Mouse (Mus musculus): ENCODE measurements around the gene Arhgdib.

Gene Arhgdib

DNA sequence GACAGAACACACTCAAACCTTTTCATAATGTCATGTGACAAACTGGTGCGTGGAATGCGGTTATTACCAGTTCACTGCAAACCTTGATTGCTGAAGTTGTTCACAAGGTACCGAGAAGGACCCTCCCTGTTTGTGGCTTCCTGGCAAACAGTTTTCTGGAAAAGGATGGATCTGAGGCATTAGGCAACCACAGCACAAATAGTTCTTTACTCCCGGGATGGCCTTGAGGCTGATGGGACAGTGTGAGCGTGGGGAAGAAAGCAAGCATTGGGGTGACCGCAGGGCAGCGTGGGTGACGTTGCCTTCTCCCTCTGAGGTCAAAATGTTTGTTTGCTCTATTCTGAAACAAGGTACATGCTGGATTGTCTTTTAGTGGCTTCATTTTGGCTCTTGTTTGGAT is 13.0 kb upstream of the Arhgdib start:
- in situ Hi-C loops (cut with MboI; ENCODE audit: unreplicated experiment in 2 of 2), result no loop called here

DNA sequence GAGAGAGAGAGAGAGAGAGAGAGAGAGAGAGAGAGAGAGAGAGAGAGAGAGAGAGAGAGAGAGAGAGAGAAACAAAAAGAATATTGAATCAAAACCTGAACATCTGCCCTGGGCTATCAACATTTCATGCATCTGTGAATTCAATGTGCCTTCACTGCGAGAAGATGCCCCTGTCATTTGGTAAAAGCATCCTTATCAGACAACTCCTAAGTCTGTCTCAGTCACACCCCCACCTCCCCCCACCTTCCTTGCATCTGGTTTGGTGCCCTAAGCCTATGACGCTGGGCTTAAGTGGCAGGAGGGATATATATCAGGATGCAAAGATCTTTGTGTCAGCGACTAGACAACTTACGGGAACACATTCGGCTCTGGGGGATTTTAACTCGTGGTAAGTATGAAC is 12.5 kb upstream of the Arhgdib start:
- in situ Hi-C loops (cut with MboI; ENCODE audit: unreplicated experiment in 2 of 2), result no loop called here

DNA sequence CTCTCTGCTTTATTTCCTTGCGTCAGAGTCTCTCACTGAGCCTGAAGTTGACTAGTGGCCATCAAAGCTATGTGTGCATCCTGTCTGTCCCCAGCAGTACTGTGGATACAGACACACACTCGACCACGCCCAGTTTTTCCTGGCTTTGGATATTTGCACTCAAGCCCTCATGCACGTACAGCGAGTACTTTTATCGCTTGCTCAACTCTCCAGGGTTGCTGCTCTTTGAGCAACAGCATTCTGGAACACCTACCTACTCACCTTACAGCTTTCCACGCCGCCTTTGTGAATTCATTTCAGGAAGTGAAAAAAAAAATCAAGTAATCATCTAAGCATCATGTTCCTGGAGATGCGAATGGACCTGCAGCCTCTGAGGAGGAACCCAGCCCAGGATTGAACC is 11.2 kb upstream of the Arhgdib start:
- in situ Hi-C loops (cut with MboI; ENCODE audit: unreplicated experiment in 2 of 2), result no loop called here

DNA sequence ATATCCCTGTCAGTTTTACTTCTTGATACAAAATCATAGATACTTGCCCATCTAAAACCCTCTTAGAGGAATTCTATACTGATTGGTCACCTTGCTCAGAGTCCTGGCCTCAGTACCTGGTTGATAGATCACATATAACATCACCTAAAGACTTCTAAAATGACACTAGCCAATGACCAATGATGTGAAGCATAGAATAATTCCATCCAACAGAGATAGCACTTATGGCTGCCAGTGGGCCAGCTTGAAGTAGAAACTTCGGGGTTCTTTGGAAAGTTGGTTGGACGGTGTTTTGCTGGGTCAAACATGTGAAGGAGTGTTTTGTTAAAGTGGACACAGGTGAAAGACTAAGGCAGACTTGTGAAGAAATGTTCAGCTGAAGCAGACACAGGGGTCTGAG is 8.5 kb upstream of the Arhgdib start:
- in situ Hi-C loops (cut with MboI; ENCODE audit: unreplicated experiment in 2 of 2), result no loop called here

DNA sequence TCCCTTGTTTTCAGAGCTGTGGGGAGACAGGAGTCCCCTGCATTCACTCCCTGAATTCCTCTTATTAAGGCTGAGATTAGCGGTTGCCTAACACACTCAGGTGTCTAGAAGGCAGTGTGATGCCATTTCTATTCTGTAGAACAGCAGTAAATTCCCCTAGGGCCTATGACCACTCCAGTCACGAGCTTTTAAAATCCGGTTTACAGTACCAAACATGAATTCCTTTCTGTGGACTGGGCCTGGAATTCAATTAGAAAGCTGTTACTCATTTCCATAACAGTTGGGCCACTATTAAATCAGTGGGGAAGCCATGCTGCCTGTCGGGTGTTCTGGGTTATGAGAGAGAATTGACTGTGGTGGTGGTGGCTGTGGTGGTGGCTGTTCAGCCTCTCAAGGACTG is 6.0 kb upstream of the Arhgdib start:
- in situ Hi-C loops (cut with MboI; ENCODE audit: unreplicated experiment in 2 of 2), result loop anchor here (25.0 kb wide), 3 partner anchors 485 to 2010 kb away; no protein-coding TSS in a partner anchor

DNA sequence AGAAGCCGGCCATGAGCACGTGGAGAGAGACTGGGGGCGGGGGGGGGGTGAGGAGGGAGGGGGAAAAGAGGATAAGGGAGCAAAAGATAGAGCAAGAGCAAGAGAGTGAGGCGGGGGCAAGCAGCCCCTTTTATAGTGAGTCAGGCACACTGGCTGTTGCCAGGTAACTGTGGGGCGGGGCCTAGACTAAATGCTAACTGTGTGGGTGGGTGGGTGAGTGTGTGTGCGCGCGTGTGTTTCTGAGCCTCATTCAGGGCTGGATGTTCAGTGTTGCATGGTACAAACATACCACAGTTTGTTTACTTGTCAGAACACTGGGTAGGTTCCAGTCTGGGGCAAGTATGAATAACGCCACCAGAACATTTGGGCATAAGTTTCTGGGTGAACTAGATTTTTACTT is 5.2 kb upstream of the Arhgdib start:
- in situ Hi-C loops (cut with MboI; ENCODE audit: unreplicated experiment in 2 of 2), result loop anchor here (25.0 kb wide), 3 partner anchors 485 to 2010 kb away; no protein-coding TSS in a partner anchor

DNA sequence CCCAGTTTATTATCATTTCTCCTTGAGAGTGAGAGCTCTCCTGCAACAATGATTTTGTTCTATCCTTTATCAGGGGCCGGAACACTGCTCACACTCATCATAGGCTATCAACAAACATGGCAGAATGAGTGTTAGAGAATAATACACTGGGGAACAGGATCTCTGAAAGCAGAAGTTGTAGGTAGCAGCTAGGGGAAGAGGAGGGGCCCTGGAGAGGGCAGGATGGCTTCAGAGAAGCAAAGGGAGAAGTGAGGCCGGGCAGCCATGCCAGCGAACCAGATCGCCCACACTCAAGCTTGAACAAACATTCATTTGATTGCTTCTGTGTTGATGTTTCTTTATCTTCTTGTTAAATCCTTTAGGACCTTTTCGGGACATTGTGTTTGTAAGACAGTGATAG is 4.5 kb upstream of the Arhgdib start:
- in situ Hi-C loops (cut with MboI; ENCODE audit: unreplicated experiment in 2 of 2), result loop anchor here (25.0 kb wide), 3 partner anchors 484 to 2009 kb away; no protein-coding TSS in a partner anchor

DNA sequence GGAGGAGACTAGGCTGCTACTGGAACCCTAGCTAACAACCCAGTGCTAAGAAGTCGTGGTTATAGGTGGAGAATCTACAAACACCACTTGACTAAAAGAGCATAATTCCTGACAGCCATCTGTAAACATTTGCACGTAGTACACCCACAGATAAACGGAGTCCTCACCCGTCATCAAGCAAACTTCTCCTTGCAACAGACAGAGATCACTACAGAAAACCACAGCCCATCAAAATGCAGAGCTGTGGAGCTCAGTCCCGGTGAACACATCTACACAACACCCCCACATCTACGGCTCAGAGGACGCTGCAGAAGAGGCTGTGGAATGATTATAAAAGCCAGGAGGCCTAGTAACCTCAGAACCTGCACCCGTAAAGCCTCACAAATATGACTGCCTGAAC is 2.8 kb upstream of the Arhgdib start:
- in situ Hi-C loops (cut with MboI; ENCODE audit: unreplicated experiment in 2 of 2), result loop anchor here (25.0 kb wide), 3 partner anchors 482 to 2007 kb away; no protein-coding TSS in a partner anchor

DNA sequence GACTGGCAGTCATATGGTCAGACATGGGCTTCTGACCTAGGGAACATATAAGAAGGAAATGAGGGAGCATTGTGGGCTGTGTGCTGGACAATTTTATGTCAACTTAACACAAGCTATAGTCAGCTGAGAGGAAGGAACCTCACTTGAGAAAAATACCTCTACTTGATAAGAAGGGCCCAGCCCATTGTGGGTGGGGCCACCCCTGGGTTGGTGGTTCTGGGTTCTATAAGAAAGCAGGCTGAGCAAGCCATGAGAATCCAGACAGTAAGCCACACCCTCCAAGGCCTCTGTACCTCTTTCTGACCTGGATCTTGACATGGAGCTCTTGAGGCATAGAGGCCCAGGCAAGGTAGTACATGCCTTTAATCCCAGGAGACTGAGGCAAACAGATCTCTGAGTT is 1.7 kb upstream of the Arhgdib start:
- in situ Hi-C loops (cut with MboI; ENCODE audit: unreplicated experiment in 2 of 2), result loop anchor here (25.0 kb wide), 3 partner anchors 481 to 2006 kb away; no protein-coding TSS in a partner anchor

DNA sequence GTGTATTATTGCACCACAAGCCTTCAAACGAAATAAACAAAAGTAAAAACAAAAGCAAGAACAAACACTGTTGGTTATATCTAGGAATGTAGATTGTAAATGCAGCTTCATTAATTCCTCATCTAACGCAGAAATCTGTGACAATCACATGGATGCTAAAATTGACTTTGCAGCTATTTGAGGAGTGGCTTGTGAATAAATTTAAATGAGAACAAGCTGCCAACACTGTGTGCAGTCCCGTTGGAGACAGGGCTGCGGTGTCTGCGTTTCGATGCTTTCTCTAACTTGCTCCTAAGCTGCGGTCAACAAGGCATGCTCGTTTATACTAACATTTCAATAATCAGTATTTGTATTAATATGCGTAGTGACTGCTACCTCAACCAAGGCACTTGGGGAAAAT is 581 bp upstream of the Arhgdib start:
- in situ Hi-C loops (cut with MboI; ENCODE audit: unreplicated experiment in 2 of 2), result loop anchor here (25.0 kb wide), 3 partner anchors 480 to 2005 kb away; no protein-coding TSS in a partner anchor

DNA sequence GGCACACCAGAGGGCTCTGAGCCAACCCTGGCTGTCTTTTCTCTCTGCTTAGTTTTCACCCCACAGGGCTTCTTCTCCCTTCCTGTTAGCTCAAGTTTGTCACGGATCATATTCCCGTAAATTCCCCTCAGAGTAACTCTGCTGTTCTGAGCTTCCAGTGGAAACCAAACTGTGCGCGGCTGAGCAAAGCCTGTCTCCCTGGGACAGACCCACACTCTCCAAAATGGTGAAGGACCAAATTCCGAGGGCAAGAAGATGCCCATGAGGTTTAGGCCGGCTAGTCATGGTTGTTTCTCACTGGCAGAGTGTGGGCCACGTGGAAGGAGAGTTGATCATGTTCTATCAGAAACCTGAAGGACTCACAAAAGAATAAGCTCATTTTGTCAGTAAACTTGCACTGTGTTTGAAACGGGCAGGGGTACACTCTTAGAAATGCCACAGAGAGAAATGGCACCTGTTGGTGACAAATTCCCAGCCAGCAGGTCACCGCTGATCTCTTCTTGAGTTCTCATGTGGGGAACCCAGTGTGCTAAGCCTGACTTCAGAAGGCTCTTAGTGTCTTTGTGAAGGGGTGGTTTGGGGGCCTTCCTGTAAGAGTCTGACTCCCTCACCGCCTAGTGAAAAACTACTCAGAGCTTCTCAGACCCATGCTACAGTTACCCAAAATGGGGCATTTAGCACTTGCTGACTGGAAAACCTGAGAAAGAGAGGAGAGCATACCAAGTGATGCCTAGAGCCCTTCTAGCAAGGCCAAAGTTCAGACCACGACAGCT is 1.3 kb downstream of the Arhgdib start:
- in situ Hi-C loops (cut with MboI; ENCODE audit: unreplicated experiment in 2 of 2), result loop anchor here (25.0 kb wide), 3 partner anchors 478 to 2003 kb away; no protein-coding TSS in a partner anchor

DNA sequence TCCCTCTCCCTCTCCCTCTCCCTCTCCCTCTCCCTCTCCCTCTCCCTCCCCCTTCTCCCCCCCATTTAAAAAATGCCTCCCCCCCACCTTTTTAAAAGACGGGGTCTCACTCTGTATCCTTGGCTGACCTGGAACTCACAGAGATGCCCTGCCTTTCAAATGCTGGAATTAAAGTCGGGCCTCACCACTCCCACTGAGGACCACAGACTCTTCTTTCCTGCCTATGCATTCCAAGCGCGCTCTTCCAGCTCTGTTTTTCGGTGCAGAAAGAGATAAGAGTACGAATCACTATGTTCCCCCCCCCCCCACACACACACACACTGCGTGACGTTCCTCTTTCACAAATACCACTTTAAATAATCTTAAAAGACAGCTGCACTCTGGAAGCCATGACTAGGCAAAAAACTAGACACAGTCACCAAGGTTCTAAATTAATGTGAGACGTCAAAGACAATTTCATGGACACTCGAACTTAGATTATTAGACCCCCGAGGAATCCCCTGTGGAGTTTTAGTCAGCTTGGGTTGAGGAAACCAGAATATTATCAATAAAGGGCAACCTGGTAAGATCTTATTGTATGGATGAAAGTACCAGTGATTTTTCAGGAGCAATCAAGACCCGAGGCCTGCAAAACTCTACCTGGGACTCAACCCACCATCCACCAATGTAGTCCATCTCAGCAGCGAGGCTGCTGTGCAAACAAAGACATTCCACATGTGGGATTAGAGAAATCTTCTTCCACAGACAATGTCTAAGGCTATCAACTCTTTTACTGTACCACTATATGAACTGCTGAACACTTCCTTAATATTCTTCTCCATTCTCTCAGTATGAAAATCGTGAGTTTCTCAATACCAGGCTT is 2.1 kb downstream of the Arhgdib start:
- in situ Hi-C loops (cut with MboI; ENCODE audit: unreplicated experiment in 2 of 2), result loop anchor here (25.0 kb wide), 3 partner anchors 477 to 2002 kb away; no protein-coding TSS in a partner anchor

DNA sequence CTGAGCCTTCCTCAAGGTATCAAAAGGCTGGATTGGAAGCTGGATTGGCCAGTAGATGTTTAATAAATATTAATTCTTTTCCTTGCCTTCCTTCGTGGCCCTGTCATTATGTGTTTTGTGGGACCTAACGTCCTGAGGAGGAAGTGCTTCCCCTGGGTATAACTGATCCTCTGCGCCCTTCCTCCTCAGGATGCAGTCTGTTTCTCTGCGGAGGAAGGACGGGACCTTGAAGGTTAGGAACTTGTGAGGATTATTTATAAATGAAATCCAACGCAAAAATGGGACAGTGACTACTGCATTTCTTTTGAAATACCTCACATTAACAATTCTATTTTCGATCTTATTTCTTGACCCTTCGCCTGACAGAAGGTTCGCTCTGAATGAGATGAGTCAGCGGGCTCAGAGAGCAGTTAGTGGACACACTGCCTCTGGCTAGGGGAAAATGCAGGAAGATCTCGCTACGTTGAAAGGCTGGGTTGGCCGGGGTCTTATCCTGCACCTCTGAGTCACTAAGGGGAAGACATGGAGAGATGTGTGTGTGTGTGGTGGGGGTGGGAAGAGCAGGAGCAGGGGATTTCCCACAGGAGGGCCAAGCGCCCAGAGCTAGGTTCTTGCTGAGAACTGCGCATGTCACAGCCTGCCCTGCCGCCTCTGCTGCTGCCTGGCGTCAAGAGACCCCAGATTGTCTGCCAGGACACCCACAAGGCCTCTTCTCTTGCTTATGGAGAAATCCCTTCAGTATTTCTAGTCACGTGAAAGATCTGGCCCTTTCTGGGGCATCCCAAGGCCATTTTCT is 3.2 kb downstream of the Arhgdib start:
- in situ Hi-C loops (cut with MboI; ENCODE audit: unreplicated experiment in 2 of 2), result loop anchor here (25.0 kb wide), 3 partner anchors 476 to 2001 kb away; no protein-coding TSS in a partner anchor

DNA sequence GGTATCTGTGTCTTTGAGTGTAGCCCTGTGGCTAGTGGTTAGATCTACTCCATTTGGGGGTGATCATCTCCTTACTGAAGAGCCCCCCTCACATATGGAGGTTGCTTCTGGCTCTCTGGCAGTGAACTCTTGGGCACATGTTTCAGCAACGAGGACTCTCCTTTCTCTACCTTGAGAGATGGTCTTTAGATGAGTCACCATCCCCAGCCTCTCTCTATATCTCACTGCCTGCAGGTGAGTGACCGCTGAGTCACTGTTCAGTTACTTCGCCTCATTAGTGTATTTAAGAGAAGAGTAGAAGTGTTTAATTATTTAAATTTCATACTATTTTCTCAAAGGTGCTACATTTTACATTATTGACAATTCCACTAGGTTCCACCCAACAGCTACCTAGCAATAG is 4.6 kb downstream of the Arhgdib start:
- in situ Hi-C loops (cut with MboI; ENCODE audit: unreplicated experiment in 2 of 2), result loop anchor here (25.0 kb wide), 3 partner anchors 475 to 2000 kb away; no protein-coding TSS in a partner anchor

DNA sequence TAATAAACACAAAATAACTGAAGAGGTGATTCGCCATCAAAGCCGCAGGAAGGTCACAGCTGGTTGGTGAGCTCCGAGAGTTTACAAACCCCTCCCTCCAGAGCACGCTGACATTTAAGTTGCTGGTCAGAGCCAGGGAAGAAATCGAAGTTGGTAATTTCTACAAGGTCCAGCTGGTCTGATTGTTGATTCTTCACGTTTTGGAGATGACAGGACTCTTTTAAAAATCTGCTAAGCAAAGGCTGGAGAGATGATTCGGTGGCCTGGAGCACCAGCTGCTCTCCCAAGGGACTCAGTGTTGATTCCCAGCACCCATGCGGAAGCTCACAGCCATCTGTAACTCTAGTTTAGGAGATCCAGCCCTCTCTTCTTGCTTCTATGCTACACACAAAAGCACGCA is 5.3 kb downstream of the Arhgdib start:
- in situ Hi-C loops (cut with MboI; ENCODE audit: unreplicated experiment in 2 of 2), result loop anchor here (25.0 kb wide), 3 partner anchors 474 to 1999 kb away; no protein-coding TSS in a partner anchor

DNA sequence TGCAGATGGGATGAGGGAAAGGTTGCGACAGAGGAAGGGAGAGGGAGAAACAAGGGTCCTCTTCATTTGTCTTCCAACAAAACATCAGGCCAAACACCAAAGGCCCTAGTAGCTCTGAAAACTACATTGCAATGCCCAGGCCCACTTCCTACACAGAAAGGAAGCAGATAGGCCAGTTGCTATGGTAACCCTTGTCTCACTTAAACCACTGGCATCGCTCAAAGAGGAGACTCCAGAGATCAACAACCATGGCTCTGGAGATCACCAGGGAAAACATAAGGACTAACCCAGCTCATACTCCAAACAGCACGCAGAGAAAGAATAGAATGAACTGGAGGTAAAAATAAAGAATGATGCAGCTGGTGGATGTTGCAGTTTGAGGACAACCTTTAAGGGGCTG is 6.5 kb downstream of the Arhgdib start:
- in situ Hi-C loops (cut with MboI; ENCODE audit: unreplicated experiment in 2 of 2), result loop anchor here (25.0 kb wide), 3 partner anchors 473 to 1998 kb away; no protein-coding TSS in a partner anchor

DNA sequence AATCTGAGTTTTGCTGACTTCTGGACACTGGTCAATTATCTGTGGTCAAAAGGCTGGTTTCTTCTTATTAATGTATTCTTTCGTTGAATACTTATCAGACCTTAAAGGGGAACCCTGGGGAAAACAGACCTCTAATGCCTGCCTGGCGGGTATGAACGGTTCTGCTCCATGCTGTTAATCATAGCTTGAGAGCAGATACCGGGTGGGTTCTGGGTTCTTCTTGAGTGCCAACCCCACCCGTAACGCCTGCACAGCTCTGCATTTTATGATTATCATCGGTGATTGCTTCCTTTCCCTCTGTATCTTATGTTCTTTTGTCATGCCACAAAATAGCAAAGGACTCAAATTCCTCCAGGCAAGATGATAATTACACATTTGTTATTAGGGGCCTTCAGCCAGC is 7.6 kb downstream of the Arhgdib start:
- in situ Hi-C loops (cut with MboI; ENCODE audit: unreplicated experiment in 2 of 2), result loop anchor here (5.0 to 25.0 kb wide), 5 partner anchors 33 to 1997 kb away; partner anchors contain the start of gene Art4 (in 1 of the 2)

DNA sequence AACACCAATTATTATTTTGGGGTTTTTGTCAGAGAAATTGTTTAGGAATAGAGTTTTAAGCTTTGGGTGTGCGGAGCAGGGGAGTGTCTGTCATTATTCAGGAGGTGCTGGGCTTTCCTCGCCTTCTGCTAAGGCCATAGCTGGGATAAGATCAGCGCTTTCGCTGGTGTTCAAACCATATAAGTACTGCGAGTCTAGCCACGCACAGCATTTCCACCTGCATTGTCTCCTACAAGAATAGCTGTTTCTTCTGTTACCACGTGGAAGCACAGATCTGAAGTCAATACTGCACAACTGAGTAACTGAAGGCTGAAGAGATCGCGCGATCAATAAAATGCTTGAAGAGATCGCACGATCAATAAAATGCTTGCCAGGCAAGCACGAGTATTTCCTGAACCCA is 10.5 kb downstream of the Arhgdib start:
- in situ Hi-C loops (cut with MboI; ENCODE audit: unreplicated experiment in 2 of 2), result loop anchor here (5.0 to 25.0 kb wide), 5 partner anchors 36 to 1994 kb away; partner anchors contain the start of gene Art4 (in 1 of the 2)

DNA sequence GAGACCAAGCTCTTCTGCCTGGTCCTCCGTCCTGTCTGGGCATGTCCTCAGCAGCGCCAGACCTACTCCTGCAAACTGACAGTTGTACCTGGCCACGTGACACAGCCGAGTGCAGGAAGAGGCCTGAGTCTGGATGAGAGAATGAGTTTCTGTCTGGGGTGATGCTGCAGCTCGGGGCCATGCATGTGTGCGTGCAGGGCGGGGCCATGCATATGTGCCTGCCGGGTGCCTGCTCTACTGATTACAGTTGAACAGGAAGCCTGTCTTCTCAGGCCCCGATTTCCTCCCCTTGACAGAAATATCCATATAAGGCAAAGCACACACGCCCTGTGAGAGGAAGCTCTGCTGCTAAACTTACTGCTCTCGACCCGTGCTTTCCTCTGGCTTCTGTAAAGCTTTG is 11.0 kb downstream of the Arhgdib start:
- in situ Hi-C loops (cut with MboI; ENCODE audit: unreplicated experiment in 2 of 2), result loop anchor here (5.0 to 25.0 kb wide), 5 partner anchors 37 to 1993 kb away; partner anchors contain the start of gene Art4 (in 1 of the 2)

DNA sequence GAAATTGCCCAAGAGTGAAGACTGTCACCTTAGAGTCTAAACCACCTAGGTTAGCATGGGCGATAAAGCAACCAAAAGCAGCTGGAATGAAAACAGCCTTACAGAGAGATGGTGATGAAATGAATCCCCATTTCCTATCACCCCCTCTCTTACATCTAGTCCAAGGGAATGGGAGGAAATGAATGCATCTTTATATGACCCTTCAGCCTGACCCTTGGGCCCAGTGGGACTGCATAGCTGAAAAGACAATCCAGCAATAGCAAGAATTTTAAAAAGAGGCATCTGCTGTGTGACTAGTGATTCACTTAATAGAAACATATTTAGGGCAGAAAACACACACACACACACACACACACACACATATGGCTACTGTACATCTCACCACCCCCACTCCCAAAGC is 14.1 kb downstream of the Arhgdib start:
- in situ Hi-C loops (cut with MboI; ENCODE audit: unreplicated experiment in 2 of 2), result loop anchor here (25.0 kb wide), 3 partner anchors 465 to 1990 kb away; no protein-coding TSS in a partner anchor

Measured in v-Abl transformed pro-B cells (cell line).